Mouse (Mus musculus) stomach, embryonic 15.5 days (tissue): Measurements from ENCODE around the gene Katnbl1. TPM values are rescaled to one million over a fixed set of nuclear protein-coding genes. Genes with fewer than 3 reads are reported as not detected.
"Not testable (repeated sequence)": the region's sequence is repeated elsewhere in the genome, so short reads cannot be mapped to it uniquely, and the experiment has no call there.

Experiments used
- ATAC-seq: fragments of 200-750 bp; cut with Nextera tagmentation; 2 replicates; pipeline ENCODE4 v1.8.0; 2017; ENCODE audit warnings: low read depth, moderate number of reproducible peaks, moderate TSS enrichment; ENCODE audit not compliant: insufficient read depth, low FRiP score
- H3K27ac ChIP-seq: fragments of 300-500 bp; sonication (generic); 2 replicates; pipeline ENCODE4 v1.5.1; 2015; ENCODE audit warnings: mild to moderate bottlenecking, inconsistent platforms
- H3K27me3 ChIP-seq: fragments of 300-500 bp; sonication (generic); replicated peaks from 2 replicates; pipeline ENCODE4 v1.6.1; 2015; ENCODE audit warnings: inconsistent platforms
- H3K36me3 ChIP-seq: fragments of 300-500 bp; sonication (generic); 2 replicates; pipeline ENCODE4 v1.6.1; 2015; ENCODE audit warnings: inconsistent platforms
- H3K4me1 ChIP-seq: fragments of 300-500 bp; sonication (generic); 2 replicates; pipeline ENCODE4 v1.6.1; 2015; ENCODE audit warnings: inconsistent platforms
- H3K4me2 ChIP-seq: fragments of 300-500 bp; sonication (generic); 2 replicates; pipeline ENCODE4 v1.6.1; 2015; ENCODE audit warnings: mild to moderate bottlenecking, inconsistent platforms
- H3K4me3 ChIP-seq: fragments of 300-500 bp; sonication (generic); replicated peaks from 2 replicates; pipeline ENCODE4 v1.5.1; 2015; ENCODE audit warnings: inconsistent platforms
- H3K9ac ChIP-seq: fragments of 300-500 bp; sonication (generic); 2 replicates; pipeline ENCODE4 v1.6.1; 2015; ENCODE audit warnings: inconsistent platforms
- H3K9me3 ChIP-seq: fragments of 300-500 bp; sonication (generic); 2 replicates; pipeline ENCODE4 v1.6.1; 2016; ENCODE audit warnings: inconsistent platforms
- WGBS: fragments of 180-500 bp; shearing (Covaris S2); methylation state at CpG from one replicate; pipeline ENCODE4 v1.1.7; 2015; 5-methylcytosine and 5-hydroxymethylcytosine counted together
- polyA plus RNA-seq: library from polyadenylated mRNA; unstranded; fragments of >200 nt; fragmentation: Nextera tagmentation; extraction: Ambion mirVana; gene quantifications from 2 replicates; pipeline ENCODE4 v1.2.1, GENCODE M21; 2015

Gene Katnbl1
- polyA plus RNA-seq, 1 experiment from 2014 or later, result 39.2 TPM

DNA sequence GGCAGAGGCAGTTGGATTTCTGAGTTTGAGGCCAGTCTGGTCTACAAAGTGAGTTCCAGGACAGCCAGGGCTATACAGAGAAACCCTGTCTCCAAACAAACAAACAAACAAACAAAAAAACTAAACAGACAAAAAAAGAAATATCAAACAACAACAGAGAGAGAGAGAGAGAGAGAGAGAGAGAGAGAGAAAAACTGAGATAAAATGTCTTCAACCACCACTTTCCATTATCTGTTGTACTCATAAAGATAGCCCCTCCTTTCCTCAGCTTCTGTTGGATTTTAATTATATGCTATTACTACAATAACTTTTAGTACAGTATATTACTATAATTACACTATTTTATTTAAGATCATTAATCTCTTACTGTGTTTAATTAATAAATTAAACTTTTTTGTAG, 73.5 kb downstream of the Katnbl1 start:
- H3K27ac ChIP-seq, H3K4me2 ChIP-seq, ATAC-seq, H3K4me3 ChIP-seq, H3K9ac ChIP-seq, H3K4me1 ChIP-seq, H3K9me3 ChIP-seq, H3K36me3 ChIP-seq, H3K27me3 ChIP-seq: not testable (repeated sequence)

DNA sequence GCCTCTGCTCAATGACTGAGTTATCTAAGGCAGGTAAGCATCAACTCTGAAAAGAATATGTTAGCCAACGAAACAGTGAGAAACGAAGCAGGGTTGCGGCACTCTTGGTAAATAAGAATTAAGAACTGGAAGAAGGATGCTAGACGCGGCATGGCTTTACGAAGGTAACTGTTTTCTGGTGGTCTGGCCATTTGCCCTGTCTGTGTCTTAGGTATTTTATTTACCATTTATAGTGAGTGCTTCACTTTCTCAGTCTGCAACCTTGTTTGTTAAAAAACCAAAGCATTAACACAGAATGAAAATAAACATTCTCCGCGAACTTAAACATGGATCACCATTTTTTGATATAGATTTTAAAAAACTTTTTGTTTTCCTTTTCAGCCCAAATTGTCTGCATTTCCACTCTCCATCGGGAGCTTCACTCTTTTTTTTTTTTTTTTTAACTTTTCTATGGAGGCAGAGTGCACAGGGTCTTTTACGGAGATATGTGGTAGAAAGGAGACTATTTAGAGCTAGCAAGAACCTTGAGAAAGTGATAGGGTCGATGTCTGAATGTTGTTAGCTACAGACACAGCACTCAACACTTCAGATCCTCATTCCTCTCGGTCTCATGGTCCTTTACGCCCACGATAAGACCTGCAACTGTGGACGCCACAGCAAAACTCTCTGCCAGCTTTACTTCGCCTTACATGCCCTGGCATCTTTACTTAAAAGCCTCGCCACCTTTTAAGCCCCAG, 75.3 kb downstream of the Katnbl1 start:
- peak overlapping the region; percentile 90 for H3K4me3 ChIP-seq
- H3K36me3 ChIP-seq, result no peaks in the 10 kb centered on the region
- ATAC-seq, result peak; percentile 54
- 26% methylated on average over 17 of the region's 17 CpGs for WGBS
- peak overlapping the region; percentile 23; the same call in 1 of the 2 replicates for H3K27ac ChIP-seq
- H3K4me2 ChIP-seq, result peak overlapping the region; percentile 66
- H3K9ac ChIP-seq, result peak overlapping the region; percentile 14; the same call in 1 of the 2 replicates
- no peaks in the 10 kb centered on the region for H3K27me3 ChIP-seq
- no peaks in the 10 kb centered on the region for H3K9me3 ChIP-seq
- no peaks in the 10 kb centered on the region for H3K4me1 ChIP-seq

DNA sequence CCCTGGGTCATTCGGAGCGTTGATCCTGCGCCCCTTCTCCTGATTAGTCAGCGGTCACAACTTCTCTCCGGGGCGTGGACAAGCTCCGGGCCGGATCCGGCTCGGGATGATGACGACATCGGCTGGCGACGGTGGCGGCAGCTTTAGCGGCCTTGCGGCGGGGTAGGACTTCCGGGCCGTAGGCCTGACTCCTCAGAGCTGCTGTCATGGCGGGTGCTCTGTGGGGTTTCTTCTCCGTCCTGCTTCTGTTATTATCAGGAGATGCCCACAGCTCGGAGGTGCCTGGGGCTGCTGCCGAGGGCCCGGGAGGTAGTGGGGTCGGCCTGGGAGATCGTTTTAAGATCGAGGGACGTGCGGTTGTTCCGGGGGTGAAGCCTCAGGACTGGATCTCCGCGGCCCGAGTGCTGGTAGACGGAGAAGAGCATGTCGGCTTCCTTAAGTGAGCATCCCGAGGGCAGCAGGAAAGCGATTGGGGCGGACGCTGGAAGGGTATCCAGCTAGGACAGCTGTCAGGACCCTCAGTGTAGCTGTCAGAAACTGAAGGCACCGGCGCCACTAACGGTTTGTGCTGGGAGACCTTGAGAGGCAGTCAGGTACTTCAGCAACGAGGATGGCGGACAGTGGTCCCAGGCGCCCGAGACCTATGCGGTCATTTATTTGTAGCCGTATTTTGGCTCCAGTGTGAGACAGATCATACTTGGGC, 76.0 kb downstream of the Katnbl1 start, which contains the start of gene Emc7:
Gene Emc7 (plus strand): TSS at position 136 of the 703 bp plus-strand sequence.
- no peaks in the 10 kb centered on the region for H3K9me3 ChIP-seq
- under 1% methylated on average over 49 of the region's 49 CpGs for WGBS
- H3K4me1 ChIP-seq, result no peaks in the 10 kb centered on the region
- H3K4me2 ChIP-seq, result peak within 1 kb of the TSS; percentile 74
- H3K27ac ChIP-seq, result peak within 1 kb of the TSS; percentile 58; the same call in 1 of the 2 replicates
- H3K27me3 ChIP-seq, result no peaks in the 10 kb centered on the region
- no peaks in the 10 kb centered on the region for H3K36me3 ChIP-seq
- peak within 1 kb of the TSS; percentile 87 for H3K9ac ChIP-seq
- peak; percentile 99 for ATAC-seq
- peak within 1 kb of the TSS; percentile 90 for H3K4me3 ChIP-seq

DNA sequence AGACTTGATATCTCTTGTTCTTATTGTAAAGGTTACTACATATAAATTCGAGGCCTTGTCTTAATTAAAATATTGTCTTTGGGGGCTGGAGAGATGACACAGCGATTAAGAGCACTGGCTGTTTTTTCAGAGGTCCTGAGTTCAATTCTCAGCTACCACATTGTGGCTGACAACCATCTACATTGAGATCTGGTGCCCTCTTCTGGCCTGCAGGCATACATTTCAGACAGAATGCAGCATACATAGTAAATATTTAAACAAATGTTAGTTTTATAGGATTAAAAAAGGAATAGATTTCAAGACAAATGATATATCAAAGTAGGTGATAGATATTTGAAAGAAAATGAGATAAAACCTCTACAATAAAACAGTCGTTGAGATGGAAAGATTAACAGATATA, 81.5 kb downstream of the Katnbl1 start:
- no peak overlapping the region for H3K27ac ChIP-seq
- H3K9ac ChIP-seq, result no peak overlapping the region
- no peaks in the 10 kb centered on the region for H3K9me3 ChIP-seq
- no peak overlapping the region for H3K4me3 ChIP-seq
- no peaks in the 10 kb centered on the region for H3K27me3 ChIP-seq
- no peak overlapping the region for H3K4me2 ChIP-seq
- no peaks in the 10 kb centered on the region for H3K4me1 ChIP-seq
- 90% methylated on average over 3 of the region's 3 CpGs for WGBS
- ATAC-seq, result no peak
- peaks cover 4% of the 10 kb centered on the region; the same call in 1 of the 2 replicates for H3K36me3 ChIP-seq

Other genes with a start within 250 kb of the Katnbl1 start
- not detected in 2 replicates for gene Olfr1316, start 244.2 kb upstream of the Katnbl1 start, polyA plus RNA-seq
- not detected in 2 replicates for gene Olfr1317, start 238.9 kb upstream of the Katnbl1 start, polyA plus RNA-seq
- gene Olfr1318, start 225.0 kb upstream of the Katnbl1 start, polyA plus RNA-seq, result not detected in 2 replicates
- gene Lpcat4, start 139.7 kb upstream of the Katnbl1 start, polyA plus RNA-seq, result 27.0 and 28.0 TPM in 2 replicates
- 0.04 TPM in 1 of 2 replicates, not detected in the other for gene Nutm1, start 119.9 kb upstream of the Katnbl1 start, polyA plus RNA-seq
- gene Nop10, start 117.3 kb upstream of the Katnbl1 start, polyA plus RNA-seq, result 213 and 223 TPM in 2 replicates
- gene Slc12a6, start 113.4 kb upstream of the Katnbl1 start, polyA plus RNA-seq, result 10.5 and 11.8 TPM in 2 replicates
- not detected in 2 replicates for gene Gm21985, start 112.9 kb upstream of the Katnbl1 start, polyA plus RNA-seq
- gene Emc4, start 11.2 kb upstream of the Katnbl1 start, polyA plus RNA-seq, result 101 and 107 TPM in 2 replicates
- gene Emc7, start 75.8 kb downstream of the Katnbl1 start, polyA plus RNA-seq, result 21.5 and 22.2 TPM in 2 replicates
- gene Chrm5, start 101.6 kb downstream of the Katnbl1 start, polyA plus RNA-seq, result not detected in 2 replicates
- 8.0 and 8.1 TPM in 2 replicates for gene Aven, start 113.8 kb downstream of the Katnbl1 start, polyA plus RNA-seq